Mouse (Mus musculus): Measurements from ENCODE around the gene Lgmn. TPM values are rescaled to one million over a fixed set of nuclear protein-coding genes. Genes with fewer than 3 reads are reported as not detected.

Gene Lgmn
- total RNA-seq, 2 experiments from 2014 or later, result 78.1 to 82.0 TPM

GRCm38 (mm10) chr12:102437952-102438351, 1.7 kb downstream of the Lgmn start:
- DNase-seq, result peak in 1 of 2 experiments; percentile 48
- intact Hi-C loops (cut with DNase I), result no loop called here

GRCm38 (mm10) chr12:102436939-102437526, 2.6 kb downstream of the Lgmn start:
- intact Hi-C loops (cut with DNase I), result no loop called here

GRCm38 (mm10) chr12:102434107-102434506, 5.5 kb downstream of the Lgmn start:
- DNase-seq, result no peak
- intact Hi-C loops (cut with DNase I), result no loop called here

More at GRCm38 (mm10) chr12:102436939-102437526, 2.6 kb downstream of the Lgmn start:
- DNase-seq, result no peak

- intact Hi-C loops (cut with DNase I), result no loop called here
- DNase-seq, result no peak
These were observed 7.4 kb downstream of the Lgmn start for GRCm38 (mm10) chr12:102432238-102432637.

- intact Hi-C loops (cut with DNase I), result no loop called here
- no peak for DNase-seq
These were observed 9.4 kb downstream of the Lgmn start for GRCm38 (mm10) chr12:102430228-102430627.

- intact Hi-C loops (cut with DNase I), result no loop called here
- DNase-seq, result no peak
These were observed 10.0 kb downstream of the Lgmn start for GRCm38 (mm10) chr12:102429656-102430055.

- intact Hi-C loops (cut with DNase I), result no loop called here
- no peak for DNase-seq
These were observed 13.3 kb downstream of the Lgmn start for GRCm38 (mm10) chr12:102426285-102426684.

- DNase-seq, result no peak
- intact Hi-C loops (cut with DNase I), result no loop called here
These were observed 14.5 kb downstream of the Lgmn start for GRCm38 (mm10) chr12:102425048-102425578.

GRCm38 (mm10) chr12:102424456-102424855, 15.2 kb downstream of the Lgmn start:
- no peak for DNase-seq
- intact Hi-C loops (cut with DNase I), result no loop called here

GRCm38 (mm10) chr12:102423625-102424024, 16.0 kb downstream of the Lgmn start:
- intact Hi-C loops (cut with DNase I), result no loop called here
- no peak for DNase-seq

- DNase-seq, result no peak
- intact Hi-C loops (cut with DNase I), result no loop called here
These were observed 16.8 kb downstream of the Lgmn start for GRCm38 (mm10) chr12:102422623-102423320.

- peak; percentile 64 to 77 for DNase-seq
- intact Hi-C loops (cut with DNase I), result no loop called here
These were observed 17.5 kb downstream of the Lgmn start for GRCm38 (mm10) chr12:102422065-102422464.

- no peak for DNase-seq
- intact Hi-C loops (cut with DNase I), result no loop called here
These were observed 19.3 kb downstream of the Lgmn start for GRCm38 (mm10) chr12:102420168-102420890.

- DNase-seq, result no peak
- intact Hi-C loops (cut with DNase I), result no loop called here
These were observed 20.1 kb downstream of the Lgmn start for GRCm38 (mm10) chr12:102419544-102419943.

GRCm38 (mm10) chr12:102417701-102418100, 21.9 kb downstream of the Lgmn start:
- intact Hi-C loops (cut with DNase I), result no loop called here

GRCm38 (mm10) chr12:102416955-102417510, 22.6 kb downstream of the Lgmn start:
- DNase-seq, result no peak
- intact Hi-C loops (cut with DNase I), result no loop called here

More at GRCm38 (mm10) chr12:102417701-102418100, 21.9 kb downstream of the Lgmn start:
- DNase-seq, result no peak

GRCm38 (mm10) chr12:102416391-102416837, 23.2 kb downstream of the Lgmn start:
- intact Hi-C loops (cut with DNase I), result no loop called here
- peak; percentile 58 to 71 for DNase-seq

GRCm38 (mm10) chr12:102414686-102415085, 24.9 kb downstream of the Lgmn start:
- intact Hi-C loops (cut with DNase I), result no loop called here
- no peak for DNase-seq

- no peak for DNase-seq
- intact Hi-C loops (cut with DNase I), result no loop called here
These were observed 26.4 kb downstream of the Lgmn start for GRCm38 (mm10) chr12:102413171-102413570.

- DNase-seq, result no peak
- intact Hi-C loops (cut with DNase I), result no loop called here
These were observed 41.0 kb downstream of the Lgmn start for GRCm38 (mm10) chr12:102398588-102398987.

All from heart, postnatal 14 days (tissue).